Mouse (Mus musculus): ENCODE data around the gene Slc8a2. TPM values are rescaled to one million over a fixed set of nuclear protein-coding genes. Genes with fewer than 3 reads are reported as not detected.

Slc8a2 gene
- 1.8 TPM for polyA plus RNA-seq (2021)

- H3K27me3 ChIP-seq: peaks cover 14% of the 10 kb centered on the region
- in situ Hi-C loops (cut with MboI; ENCODE audit: low pct_unique_long_range_greater_than_20kb): no loop called here
- DNase-seq (ENCODE audit: low read depth, low spot score): no peak
- peak; percentile 73 for ATAC-seq
- ChIA-PET POLR2A (interaction anchor here (0.6 kb wide), 1 partner anchor 198 kb away, joined by 3 read pairs; no protein-coding TSS in a partner anchor), CTCF (no interaction called here)
- TF ChIP-seq CTCF (IDR thresholded peaks at IDR 0.05): no peak
These were observed at the start of gene Slc8a2 for GRCm38 (mm10) chr7:16129421-16129845. TSS of gene Slc8a2 (plus strand) at chr7:16129826.

- POLR2A ChIA-PET: no interaction called here
- CTCF ChIA-PET: no interaction called here
- H3K27me3 ChIP-seq: peaks cover 70% of the 10 kb centered on the region
- DNase-seq (ENCODE audit: low read depth, low spot score) (no peak), ATAC-seq (no peak)
- TF ChIP-seq CTCF (IDR thresholded peaks at IDR 0.05): no peak
- in situ Hi-C loops (cut with MboI; ENCODE audit: low pct_unique_long_range_greater_than_20kb): no loop called here
These were observed 49.7 kb upstream of the Slc8a2 start for GRCm38 (mm10) chr7:16079947-16080346.

- no peak for TF ChIP-seq CTCF (IDR thresholded peaks at IDR 0.05)
- DNase-seq (ENCODE audit: low read depth, low spot score): no peak
- H3K27me3 ChIP-seq: peaks cover 67% of the 10 kb centered on the region
- POLR2A ChIA-PET: no interaction called here
- ATAC-seq: no peak
- in situ Hi-C loops (cut with MboI; ENCODE audit: low pct_unique_long_range_greater_than_20kb): no loop called here
- CTCF ChIA-PET: no interaction called here
These were observed 49.0 kb upstream of the Slc8a2 start for GRCm38 (mm10) chr7:16080581-16080980.

DNA sequence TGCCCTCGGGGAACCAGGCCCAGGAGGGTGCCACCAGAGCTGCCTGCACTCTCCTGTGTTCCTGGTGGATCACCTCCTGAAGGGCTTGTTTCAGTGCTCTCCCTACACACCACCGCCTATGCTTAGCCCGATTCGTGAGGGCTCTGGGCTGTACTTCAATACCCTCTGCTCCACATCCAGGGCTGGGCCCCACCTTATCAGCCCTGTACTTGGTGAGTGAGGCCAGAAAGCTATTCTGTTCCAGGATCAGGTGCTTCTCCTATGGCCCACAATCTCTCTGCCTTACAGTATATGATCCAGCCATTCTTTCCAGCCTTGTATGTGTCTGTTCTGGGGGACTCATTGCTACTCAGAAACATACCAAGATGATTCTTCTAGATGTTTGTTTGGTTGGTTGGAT lies 46.3 kb upstream of the Slc8a2 start:
- peaks cover 66% of the 10 kb centered on the region for H3K27me3 ChIP-seq
- in situ Hi-C loops (cut with MboI; ENCODE audit: low pct_unique_long_range_greater_than_20kb): no loop called here
- POLR2A ChIA-PET: no interaction called here
- no peak for TF ChIP-seq CTCF (IDR thresholded peaks at IDR 0.05)
- ATAC-seq (no peak), DNase-seq (ENCODE audit: low read depth, low spot score) (no peak)
- CTCF ChIA-PET: no interaction called here

DNA sequence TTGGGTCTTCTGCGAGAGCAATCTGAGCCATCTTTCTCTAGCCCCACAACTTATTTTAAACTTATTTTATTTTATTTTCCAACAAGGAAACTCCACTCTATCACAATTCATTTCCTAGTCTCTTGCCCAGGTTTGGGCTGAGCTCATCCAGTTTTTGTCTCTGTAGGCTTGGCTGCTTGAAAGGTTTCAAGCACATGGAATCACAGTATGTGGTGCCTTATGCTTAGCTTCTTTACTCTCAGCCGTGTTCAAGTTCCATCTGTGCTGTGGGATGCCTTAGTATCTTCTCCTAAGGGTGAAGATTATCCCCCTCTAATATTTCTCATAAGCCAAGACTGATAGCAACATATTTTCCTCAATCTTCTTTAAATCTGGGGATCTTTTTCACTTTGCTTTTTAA lies 42.0 kb upstream of the Slc8a2 start:
- no peak for ATAC-seq
- no peak for DNase-seq (ENCODE audit: low read depth, low spot score)
- in situ Hi-C loops (cut with MboI; ENCODE audit: low pct_unique_long_range_greater_than_20kb): no loop called here
- TF ChIP-seq CTCF (IDR thresholded peaks at IDR 0.05): no peak
- ChIA-PET CTCF (interaction anchor here (1.1 to 1.6 kb wide), 2 partner anchors 9 to 10 kb away, joined by 4 to 5 read pairs; partner anchors contain the start of gene Napa), POLR2A (no interaction called here)
- H3K27me3 ChIP-seq: peaks cover 69% of the 10 kb centered on the region

DNA sequence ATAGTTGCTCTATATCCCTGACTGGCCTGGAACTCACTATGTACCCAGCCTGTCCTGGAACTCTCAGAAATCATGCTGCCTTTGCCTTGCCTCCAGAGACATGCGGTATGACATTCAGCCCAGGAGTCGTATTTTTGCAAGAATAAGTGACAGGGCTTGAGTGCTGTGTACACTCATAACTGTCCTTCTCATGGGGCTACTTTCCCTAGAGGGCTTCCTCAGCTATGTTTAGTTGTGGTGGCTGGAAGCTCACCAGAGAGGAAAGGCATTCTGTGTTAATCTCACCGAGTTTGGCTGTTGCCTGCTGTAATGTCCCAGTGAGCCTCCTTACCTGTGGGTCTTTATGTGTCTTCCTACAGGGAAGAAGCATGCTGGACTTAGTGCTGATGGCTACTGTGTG lies 35.0 kb upstream of the Slc8a2 start:
- in situ Hi-C loops (cut with MboI; ENCODE audit: low pct_unique_long_range_greater_than_20kb): no loop called here
- ATAC-seq (no peak), DNase-seq (ENCODE audit: low read depth, low spot score) (no peak)
- TF ChIP-seq CTCF (IDR thresholded peaks at IDR 0.05): no peak
- peaks cover 51% of the 10 kb centered on the region for H3K27me3 ChIP-seq
- POLR2A ChIA-PET: no interaction called here
- CTCF ChIA-PET: no interaction called here

- H3K27me3 ChIP-seq: peaks cover 20% of the 10 kb centered on the region
- ChIA-PET CTCF (interaction anchor here (0.7 to 3.0 kb wide), 14 partner anchors 8 to 165 kb away, joined by 3 to 9 read pairs (median 4); partner anchors contain the start of gene Kptn), POLR2A (interaction anchor here (0.8 to 1.1 kb wide), 2 partner anchors 46 to 268 kb away, joined by 4 read pairs; no protein-coding TSS in a partner anchor)
- in situ Hi-C loops (cut with MboI; ENCODE audit: low pct_unique_long_range_greater_than_20kb): no loop called here
- DNase-seq (ENCODE audit: low read depth, low spot score): peak; percentile 99
- peak; percentile 93 for ATAC-seq
- no peak for TF ChIP-seq CTCF (IDR thresholded peaks at IDR 0.05)
These were observed 31.3 kb upstream of the Slc8a2 start, which contains the start of gene Napa for GRCm38 (mm10) chr7:16098021-16099017. TSS of gene Napa (plus strand) at chr7:16098458.

GRCm38 (mm10) chr7:16099901-16100300 lies 29.7 kb upstream of the Slc8a2 start:
- ChIA-PET CTCF (no interaction called here), POLR2A (interaction anchor here (1.0 kb wide), 1 partner anchor 11 kb away, joined by 3 read pairs; no protein-coding TSS in a partner anchor)
- ATAC-seq (no peak), DNase-seq (ENCODE audit: low read depth, low spot score) (no peak)
- no peak for TF ChIP-seq CTCF (IDR thresholded peaks at IDR 0.05)
- peaks cover 6% of the 10 kb centered on the region for H3K27me3 ChIP-seq
- in situ Hi-C loops (cut with MboI; ENCODE audit: low pct_unique_long_range_greater_than_20kb): no loop called here

DNA sequence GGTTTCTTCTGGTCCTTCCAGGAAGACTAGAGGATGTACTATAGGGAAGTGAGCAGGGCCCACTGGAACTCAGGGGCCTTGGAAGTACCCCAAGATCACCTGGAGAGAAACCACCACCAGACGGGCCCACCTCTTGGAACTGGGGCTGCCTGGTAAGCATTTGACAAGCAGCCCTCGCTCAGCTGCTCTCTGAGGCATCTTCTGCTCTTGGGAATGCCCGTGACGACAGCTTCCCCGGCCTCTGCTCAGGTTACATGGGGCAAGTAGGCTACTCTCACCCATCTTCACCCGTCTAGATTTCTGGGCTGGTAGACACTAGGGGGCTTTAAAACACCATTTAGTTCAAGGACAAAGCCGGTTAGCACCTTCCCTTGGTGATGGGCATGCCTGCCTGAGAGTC lies 28.5 kb upstream of the Slc8a2 start:
- ATAC-seq (no peak), DNase-seq (ENCODE audit: low read depth, low spot score) (no peak)
- in situ Hi-C loops (cut with MboI; ENCODE audit: low pct_unique_long_range_greater_than_20kb): no loop called here
- no peak for TF ChIP-seq CTCF (IDR thresholded peaks at IDR 0.05)
- CTCF ChIA-PET: no interaction called here
- POLR2A ChIA-PET: no interaction called here
- no peaks in the 10 kb centered on the region for H3K27me3 ChIP-seq

- in situ Hi-C loops (cut with MboI; ENCODE audit: low pct_unique_long_range_greater_than_20kb): no loop called here
- no peaks in the 10 kb centered on the region for H3K27me3 ChIP-seq
- ATAC-seq: no peak
- DNase-seq (ENCODE audit: low read depth, low spot score): no peak
- no peak for TF ChIP-seq CTCF (IDR thresholded peaks at IDR 0.05)
- CTCF ChIA-PET: interaction anchor here (5.2 kb wide), 1 partner anchor 17 kb away, joined by 18 read pairs; the partner anchor contains the start of gene Kptn
- POLR2A ChIA-PET: no interaction called here
These were observed 27.7 kb upstream of the Slc8a2 start for GRCm38 (mm10) chr7:16101726-16102475.

All from Patski (cell line).